Mouse (Mus musculus) liver, embryonic 14.5 days (tissue): ENCODE results near the gene Gnptab. TPM values are rescaled to one million over a fixed set of nuclear protein-coding genes. Genes with fewer than 3 reads are reported as not detected.

Experiments
- ATAC-seq: fragments of 200-750 bp; cut with Nextera tagmentation; 2 replicates; pipeline ENCODE4 v1.8.0; 2017; ENCODE audit warnings: moderate number of reproducible peaks, mild to moderate bottlenecking, moderate library complexity; ENCODE audit not compliant: insufficient read depth
- DNase-seq, 3 experiments: peaks; one replicate each; pipeline ENCODE4 v3.0.0-alpha.2; 2012 to 2013; ENCODE audit warnings: low read depth in 3 of 3, low spot score in 3 of 3
- H3K27ac ChIP-seq: fragments of 300-500 bp; sonication (generic); 2 replicates; pipeline ENCODE4 v1.5.1; 2014; ENCODE audit warnings: moderate library complexity, mild to moderate bottlenecking, control low read depth, inconsistent platforms
- H3K27me3 ChIP-seq: fragments of 300-500 bp; sonication (generic); 2 replicates; pipeline ENCODE4 v1.6.1; 2014; ENCODE audit warnings: mild to moderate bottlenecking, low read length, moderate library complexity; ENCODE audit not compliant: control insufficient read depth, insufficient read depth
- H3K36me3 ChIP-seq: fragments of 300-500 bp; sonication (generic); replicated peaks from 2 replicates; pipeline ENCODE4 v1.6.1; 2014; ENCODE audit warnings: low read depth; ENCODE audit not compliant: control insufficient read depth, insufficient read depth
- H3K4me1 ChIP-seq, 2 experiments: fragments of 200-500 bp in 1 of 2; fragments of 300-500 bp in 1 of 2; sonication (generic) in 1 of 2; replicated peaks; 2 replicates each; pipeline ENCODE4 v1.6.1; 2012 to 2014; ENCODE audit warnings: antibody characterized with exemption in 1 of 2, inconsistent platforms in 1 of 2, low read length in 1 of 2; ENCODE audit not compliant: control insufficient read depth in 2 of 2, insufficient read depth in 2 of 2
- H3K4me2 ChIP-seq: fragments of 300-500 bp; sonication (generic); 2 replicates; pipeline ENCODE4 v1.6.1; 2014; ENCODE audit warnings: low read depth, mild to moderate bottlenecking, control low read depth, moderate library complexity
- H3K4me3 ChIP-seq, 2 experiments: fragments of 200-500 bp in 1 of 2; fragments of 300-500 bp in 1 of 2; sonication (generic) in 1 of 2; 2 replicates each; pipeline ENCODE4 v1.5.1; 2012 to 2014; ENCODE audit warnings: low read depth in 2 of 2, low read length in 2 of 2, mild to moderate bottlenecking in 2 of 2, control low read depth in 1 of 2, inconsistent platforms in 1 of 2, moderate library complexity in 1 of 2; ENCODE audit not compliant: insufficient read depth in 1 of 2
- H3K9ac ChIP-seq: fragments of 300-500 bp; sonication (generic); replicated peaks from 2 replicates; pipeline ENCODE4 v1.6.1; 2014; ENCODE audit warnings: mild to moderate bottlenecking, control low read depth, moderate library complexity
- H3K9me3 ChIP-seq: fragments of 300-500 bp; sonication (generic); 2 replicates; pipeline ENCODE4 v1.6.1; 2016; ENCODE audit warnings: low read length, mixed read lengths; ENCODE audit not compliant: control insufficient read depth
- CTCF ChIP-seq: IDR thresholded peaks from 2 replicates; pipeline ENCODE4 v1.5.1; 2016; ENCODE audit warnings: antibody characterized with exemption, low read depth, control low read depth
- EP300 ChIP-seq: IDR thresholded peaks from 2 replicates; pipeline ENCODE4 v1.6.1; 2016; ENCODE audit warnings: antibody characterized with exemption, low read depth
- WGBS: fragments of 180-500 bp; shearing (Covaris S2); extraction: QIAGEN DNeasy Blood & Tissue Kit; methylation state at CpG from one replicate; pipeline ENCODE4 v1.1.7; 2014; ENCODE audit not compliant: insufficient replicate concordance; 5-methylcytosine and 5-hydroxymethylcytosine counted together
- polyA plus RNA-seq, 2 experiments: library from polyadenylated mRNA; depleted of rRNA in 1 of 2; stranded (reverse) in 1 of 2; unstranded in 1 of 2; fragments of >200 nt; fragmentation: Nextera tagmentation in 1 of 2; extraction: Ambion mirVana in 1 of 2; gene quantifications; 2 replicates each; pipeline versions ENCODE4 v1.2.1 to v1.2.3; 2012 to 2014

Gene Gnptab
- polyA plus RNA-seq, 2 experiments, result 2.3 to 4.9 TPM

DNA sequence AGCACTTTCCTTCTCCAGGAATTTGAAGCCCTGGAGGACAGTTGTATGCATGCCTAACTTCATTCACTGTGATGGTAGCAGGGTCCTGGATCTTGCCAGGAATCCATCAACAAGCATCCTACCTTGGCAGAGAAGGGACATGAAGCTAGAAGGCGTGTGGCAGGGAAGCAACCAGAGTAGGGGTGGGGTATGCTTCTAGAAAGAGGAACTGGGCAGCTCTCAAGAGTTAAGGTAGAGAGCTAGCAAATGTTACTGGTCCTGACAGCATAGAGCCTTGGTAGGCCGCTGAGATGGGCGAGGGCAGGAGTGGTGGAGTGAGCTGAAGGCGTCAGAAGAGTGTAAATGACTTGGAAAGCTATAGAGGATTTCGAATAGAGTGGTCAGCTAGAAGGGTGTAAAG is 20.3 kb downstream of the Gnptab start:
- H3K4me1 ChIP-seq, result no peaks in the 10 kb centered on the region; a peak in 1 of 4 replicates
- H3K4me2 ChIP-seq, result no peak overlapping the region
- TF ChIP-seq EP300 (no peak), CTCF (no peak)
- H3K9ac ChIP-seq, result no peak overlapping the region
- no peaks in the 10 kb centered on the region for H3K27me3 ChIP-seq
- no peaks in the 10 kb centered on the region for H3K9me3 ChIP-seq
- no peak for DNase-seq
- H3K36me3 ChIP-seq, result no peaks in the 10 kb centered on the region
- no peak for ATAC-seq
- 58% methylated on average over 5 of the region's 5 CpGs for WGBS
- no peak overlapping the region for H3K27ac ChIP-seq
- no peak overlapping the region for H3K4me3 ChIP-seq

DNA sequence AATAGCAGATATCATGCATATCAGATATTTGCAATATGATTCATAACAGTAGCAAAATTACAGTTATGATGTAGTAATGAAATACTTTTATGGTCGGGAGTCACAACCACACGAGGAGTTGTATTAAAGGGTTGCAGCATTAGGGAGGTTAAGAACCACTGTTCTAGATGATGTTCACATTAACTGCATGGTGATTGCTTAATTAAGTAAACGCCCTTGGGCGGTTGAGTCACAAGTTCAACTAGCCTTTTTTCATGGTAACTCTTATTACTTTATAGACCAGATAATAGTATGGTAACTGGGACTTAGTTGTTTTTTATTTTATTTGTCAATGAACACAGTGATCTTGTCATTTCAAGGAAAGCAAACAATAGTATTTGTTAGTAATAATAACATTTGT is 24.1 kb downstream of the Gnptab start:
- H3K27me3 ChIP-seq, result no peaks in the 10 kb centered on the region
- H3K4me3 ChIP-seq, result no peak overlapping the region
- 79% methylated on average over 4 of the region's 4 CpGs for whole genome bisulfite sequencing
- H3K9ac ChIP-seq, result no peak overlapping the region
- H3K4me2 ChIP-seq, result no peak overlapping the region
- no peaks in the 10 kb centered on the region for H3K36me3 ChIP-seq
- no peaks in the 10 kb centered on the region for H3K9me3 ChIP-seq
- TF ChIP-seq CTCF (no peak), EP300 (no peak)
- no peak overlapping the region for H3K27ac ChIP-seq
- ATAC-seq (no peak), DNase-seq (no peak)
- no peaks in the 10 kb centered on the region; a peak in 1 of 4 replicates for H3K4me1 ChIP-seq

DNA sequence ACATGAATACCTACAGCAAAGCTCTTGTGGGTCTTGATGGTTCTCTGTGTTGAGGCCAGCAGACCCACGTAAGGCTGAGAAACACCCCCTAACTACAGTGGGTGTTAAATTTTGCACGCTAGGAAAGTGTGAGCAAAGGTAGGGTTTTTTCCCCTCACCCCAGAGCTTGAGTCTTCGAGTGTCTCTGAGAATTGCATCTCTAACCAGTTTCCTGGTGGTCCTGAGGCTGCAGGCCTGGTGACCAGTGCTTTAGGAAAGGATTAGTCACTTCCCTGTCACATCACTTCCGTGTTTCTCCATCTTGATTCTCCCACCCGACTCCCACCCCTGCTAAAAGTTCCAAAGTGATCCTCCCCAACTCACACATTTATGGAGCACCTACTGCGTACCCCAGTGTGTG is 25.3 kb downstream of the Gnptab start:
- 57% methylated on average over 6 of the region's 6 CpGs for WGBS
- no peaks in the 10 kb centered on the region for H3K9me3 ChIP-seq
- TF ChIP-seq CTCF (no peak), EP300 (no peak)

DNA sequence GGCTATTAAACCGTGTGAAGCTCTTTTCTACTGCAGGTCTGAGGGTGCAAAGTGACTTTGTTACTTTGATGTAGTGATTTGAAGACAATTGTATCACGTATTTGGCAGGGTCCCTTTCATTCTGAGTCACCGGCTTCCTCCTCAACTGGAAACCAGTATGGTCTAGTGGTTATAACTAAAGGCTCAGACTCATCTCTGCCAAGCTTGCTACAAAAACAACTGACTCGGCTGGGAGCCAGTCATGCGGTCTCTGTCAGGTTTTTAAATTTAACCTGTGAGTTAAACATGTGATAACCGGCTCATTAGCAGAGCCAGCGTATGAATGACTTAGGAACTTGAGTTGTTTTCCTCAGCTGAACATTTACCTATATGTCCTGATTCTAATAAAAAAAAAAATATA is 26.9 kb downstream of the Gnptab start:
- DNase-seq, result no peak
- Histone ChIP-seq H3K9me3 (no peaks in the 10 kb centered on the region), H3K36me3 (no peaks in the 10 kb centered on the region), H3K27ac (no peak overlapping the region), H3K4me3 (no peak overlapping the region), H3K27me3 (no peaks in the 10 kb centered on the region), H3K4me2 (no peak overlapping the region), H3K9ac (no peak overlapping the region), H3K4me1 (no peaks in the 10 kb centered on the region)
- ATAC-seq, result no peak
- WGBS, result 82% methylated on average over 7 of the region's 7 CpGs
- TF ChIP-seq CTCF (no peak), EP300 (no peak)

More for the DNA sequence above, 25.3 kb downstream of the Gnptab start:
- Histone ChIP-seq H3K27me3 (no peaks in the 10 kb centered on the region), H3K4me1 (no peaks in the 10 kb centered on the region), H3K36me3 (no peaks in the 10 kb centered on the region), H3K27ac (no peak overlapping the region), H3K9ac (no peak overlapping the region), H3K4me3 (no peak overlapping the region), H3K4me2 (no peak overlapping the region)
- ATAC-seq (no peak), DNase-seq (no peak)

DNA sequence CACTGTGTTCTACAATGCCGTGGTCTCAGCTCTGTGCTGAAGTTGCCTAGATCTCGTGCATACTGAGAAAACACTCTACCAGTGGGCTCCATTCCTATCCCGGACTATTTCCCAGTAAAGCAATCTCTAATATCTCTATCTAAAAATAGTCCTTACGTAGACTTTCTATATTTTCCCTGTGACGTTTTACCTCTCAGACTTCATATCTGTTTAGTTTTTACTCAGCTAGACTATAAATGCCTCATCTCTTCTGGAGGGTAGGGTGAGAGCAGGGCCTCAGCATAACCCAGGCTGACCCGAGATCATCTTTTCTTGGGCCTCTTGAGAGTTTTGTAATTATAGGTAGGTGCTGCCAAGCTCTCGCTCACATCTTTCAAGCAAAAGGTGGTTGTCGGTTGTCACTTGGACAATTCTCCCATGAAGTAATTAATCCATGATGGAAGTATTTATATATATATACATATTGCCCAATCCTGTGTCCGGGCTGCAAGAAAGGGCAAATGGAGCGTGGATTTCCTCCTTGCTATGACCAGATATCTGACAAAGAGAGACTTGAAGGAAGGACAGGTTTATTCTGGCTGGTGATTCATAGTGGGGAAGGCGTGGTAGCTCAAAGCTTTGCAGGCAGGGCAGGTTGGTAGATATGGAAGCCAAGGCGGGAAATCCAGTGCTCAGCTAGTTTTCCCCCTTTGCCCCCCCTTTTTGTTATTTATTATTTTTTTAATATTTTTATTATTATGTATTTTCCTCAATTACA is 29.1 kb downstream of the Gnptab start:
- DNase-seq, result no peak
- Histone ChIP-seq H3K4me3 (no peak overlapping the region), H3K4me1 (no peaks in the 10 kb centered on the region), H3K36me3 (no peaks in the 10 kb centered on the region), H3K9ac (no peak overlapping the region), H3K27me3 (no peaks in the 10 kb centered on the region), H3K27ac (no peak overlapping the region), H3K4me2 (no peak overlapping the region), H3K9me3 (no peaks in the 10 kb centered on the region)
- TF ChIP-seq EP300, result no peak
- no peak for TF ChIP-seq CTCF
- 69% methylated on average over 12 of the region's 12 CpGs for WGBS
- ATAC-seq, result no peak
